Mouse (Mus musculus): ENCODE measurements around the gene Adh6a.

GRCm38 (mm10) chr3:138300130-138300529 is 13.0 kb upstream of the Adh6a start:
- TF ChIP-seq POLR2A (IDR thresholded peaks at IDR 0.05; ENCODE audit: extremely low read depth, insufficient read depth, low read length), result no peak
- no peak for TF ChIP-seq CTCF (IDR thresholded peaks at IDR 0.05; ENCODE audit: low read depth, low read length)
